Mouse (Mus musculus) olfactory bulb, adult 2 months (tissue): ENCODE data around the gene Jag2.
A peak's percentile ranks its signal among the peaks of the same experiment; 100 is the strongest.

Experiments used
- CTCF ChIP-seq: fragments of 200-500 bp; IDR thresholded peaks from 2 replicates; pipeline ENCODE4 v1.5.1; 2012; ENCODE audit warnings: low read depth, mild to moderate bottlenecking, low read length, moderate library complexity; ENCODE audit not compliant: insufficient read depth
- POLR2A ChIP-seq: fragments of 200-500 bp; IDR thresholded peaks from 2 replicates; pipeline ENCODE4 v1.6.1; 2012; ENCODE audit warnings: mild to moderate bottlenecking, low read depth, low read length, moderate library complexity; ENCODE audit not compliant: insufficient read depth

DNA sequence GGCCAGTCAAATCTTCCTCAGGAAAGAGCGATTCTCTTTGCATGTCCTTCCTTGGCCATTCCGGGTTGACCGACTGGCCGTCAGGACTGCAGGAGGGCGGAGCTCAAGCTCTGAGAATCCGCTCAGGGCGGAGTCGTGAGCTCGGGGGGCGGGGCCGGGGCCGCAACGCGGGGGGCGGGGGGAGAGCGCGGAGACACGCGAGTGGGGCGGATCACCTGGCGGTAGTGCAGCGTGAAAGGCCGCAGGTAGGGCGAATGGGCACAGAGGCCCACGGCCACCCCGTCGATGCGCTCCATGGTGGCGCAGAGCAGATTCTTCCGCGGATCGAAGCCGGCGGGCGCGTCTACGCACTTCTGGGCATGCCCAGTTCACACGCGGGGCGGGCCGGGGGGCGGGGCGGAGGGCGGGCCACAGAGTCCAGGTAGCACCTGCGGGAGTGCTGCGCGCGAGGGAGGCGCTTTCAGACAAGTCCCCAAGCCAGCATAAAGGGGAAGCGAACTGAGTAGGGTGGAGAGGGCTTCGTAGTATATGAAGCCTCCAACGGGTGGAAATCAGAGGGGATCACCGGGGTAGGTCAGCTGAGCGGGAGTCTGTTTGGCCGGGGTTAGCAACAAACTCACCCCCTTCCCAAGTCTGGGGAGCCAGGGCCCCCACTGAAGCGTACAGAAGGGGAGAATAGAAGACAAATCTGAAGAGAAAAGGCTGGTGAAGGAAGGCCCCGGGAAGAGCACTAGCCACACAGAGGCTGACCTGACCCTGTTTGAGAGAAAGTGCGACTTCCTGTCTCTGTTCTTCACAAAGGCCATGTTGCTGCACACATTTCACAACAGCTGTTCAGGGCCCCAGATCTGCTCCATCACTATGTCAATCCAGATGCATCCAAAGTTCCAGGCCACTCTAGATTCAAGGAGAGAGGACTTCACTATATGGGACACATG is 12.5 kb upstream of the Jag2 start, which contains the start of gene Nudt14:
- TF ChIP-seq POLR2A (peak; percentile 31; the same call in 1 of the 2 replicates), CTCF (no peak)
